Mouse (Mus musculus) gastrocnemius, postnatal 4 days (tissue): ENCODE data around the gene Itgav. TPM values are rescaled to one million over a fixed set of nuclear protein-coding genes. Genes with fewer than 3 reads are reported as not detected.
A peak's percentile ranks its signal among the peaks of the same experiment; 100 is the strongest.

Experiments
- DNase-seq, 2 experiments: peaks; one replicate each; pipeline ENCODE4 v3.0.0; 2021 to 2022; ENCODE audit warnings: low spot score in 2 of 2, mixed read lengths in 2 of 2
- total RNA-seq, 2 experiments: library from RNA; stranded (reverse); gene quantifications; 2 replicates each; pipeline ENCODE4 v1.2.3; 2021

The Itgav gene
- total RNA-seq, 2 experiments from 2014 or later: 69.8 to 73.2 TPM

- DNase-seq: peak; percentile 50 to 78
Measured at GRCm38 (mm10) chr2:83812483-83813272, 88.5 kb downstream of the Itgav start, which contains the start of gene Fam171b. TSS of gene Fam171b (plus strand) at chr2:83812636.

GRCm38 (mm10) chr2:83813273-83813892, 89.2 kb downstream of the Itgav start:
- DNase-seq: no peak

- DNase-seq: peak in 1 of 2 experiments; percentile 44
Measured at GRCm38 (mm10) chr2:83814009-83814408, 89.8 kb downstream of the Itgav start.

DNA sequence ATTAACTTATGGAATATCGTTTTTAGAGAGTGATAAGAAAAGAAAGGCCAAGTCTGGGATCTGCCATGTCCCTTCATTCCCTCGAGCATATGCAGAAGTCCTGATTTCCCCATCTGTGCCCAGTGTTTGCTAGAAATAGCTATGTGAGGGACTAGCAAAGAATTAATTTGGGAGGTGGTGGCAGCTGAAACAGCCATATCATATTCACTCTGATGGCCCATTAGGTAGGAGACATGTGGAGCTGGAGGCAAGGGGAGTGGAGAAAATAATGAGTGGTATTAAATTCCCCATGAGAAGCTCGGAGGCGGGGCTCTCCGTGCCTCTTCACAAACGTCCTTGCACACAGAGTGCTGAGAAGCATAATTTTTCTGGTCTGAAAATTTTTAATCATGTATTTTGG, 92.0 kb downstream of the Itgav start:
- DNase-seq: no peak

- DNase-seq: no peak
Measured at GRCm38 (mm10) chr2:83825161-83825560, 101.0 kb downstream of the Itgav start.

GRCm38 (mm10) chr2:83828895-83829539, 104.8 kb downstream of the Itgav start:
- DNase-seq: no peak

DNA sequence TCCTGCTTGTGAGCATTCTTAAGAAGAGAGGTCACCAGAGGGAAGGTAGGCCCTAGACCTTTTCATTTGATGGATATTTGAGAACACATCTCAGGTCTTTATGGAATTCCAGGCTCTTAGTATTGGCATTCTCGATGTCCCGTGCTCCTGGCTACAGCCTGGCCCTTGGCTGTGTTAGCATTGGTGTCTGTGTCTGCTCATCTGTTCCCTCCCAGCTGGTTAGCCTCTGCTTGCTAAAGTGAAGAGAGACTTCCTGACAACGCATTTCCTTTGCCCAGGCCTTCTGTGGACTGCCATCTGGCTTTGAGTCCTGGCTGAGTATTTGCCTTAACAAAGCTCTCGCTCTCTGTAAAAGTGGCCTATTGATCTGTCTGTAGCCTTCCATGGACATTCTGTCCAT, 108.7 kb downstream of the Itgav start:
- DNase-seq: no peak

DNA sequence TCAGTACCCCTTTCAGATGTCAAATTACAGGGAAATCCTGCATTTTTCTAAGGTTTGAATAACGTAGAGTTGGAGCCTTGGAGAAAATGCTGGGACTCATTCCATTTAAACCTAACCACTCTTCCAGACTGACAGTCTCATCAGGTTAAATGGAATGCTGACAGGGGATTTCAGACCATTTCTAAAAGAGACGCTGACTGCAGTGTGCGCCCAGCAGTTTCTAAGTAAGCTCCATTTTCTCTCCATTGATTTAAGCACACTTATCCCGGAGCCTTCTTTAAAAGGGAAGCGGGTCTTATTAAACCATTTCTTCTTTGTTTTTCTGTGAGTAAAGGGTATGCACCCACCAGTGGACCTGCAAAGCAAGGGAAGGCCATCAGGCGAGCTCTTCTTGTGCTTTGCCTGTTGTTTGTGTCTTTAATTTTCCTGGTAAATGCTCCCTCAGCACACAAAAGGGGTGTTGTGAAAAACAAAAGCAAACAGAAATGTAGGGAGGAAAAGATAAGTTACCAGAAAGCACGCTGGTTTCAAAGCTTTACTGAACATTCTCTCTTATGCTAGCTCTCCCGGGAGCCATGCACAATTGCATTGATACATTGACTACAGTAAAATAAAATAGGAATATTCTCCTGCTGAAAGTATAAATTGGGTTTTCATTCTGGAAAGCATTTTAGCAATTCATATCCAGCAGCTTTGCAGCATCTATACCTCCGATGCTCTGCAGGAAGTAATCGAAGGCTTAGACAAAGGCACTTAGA, 111.3 kb downstream of the Itgav start:
- no peak for DNase-seq

GRCm38 (mm10) chr2:83848495-83848894, 124.3 kb downstream of the Itgav start:
- no peak for DNase-seq

DNA sequence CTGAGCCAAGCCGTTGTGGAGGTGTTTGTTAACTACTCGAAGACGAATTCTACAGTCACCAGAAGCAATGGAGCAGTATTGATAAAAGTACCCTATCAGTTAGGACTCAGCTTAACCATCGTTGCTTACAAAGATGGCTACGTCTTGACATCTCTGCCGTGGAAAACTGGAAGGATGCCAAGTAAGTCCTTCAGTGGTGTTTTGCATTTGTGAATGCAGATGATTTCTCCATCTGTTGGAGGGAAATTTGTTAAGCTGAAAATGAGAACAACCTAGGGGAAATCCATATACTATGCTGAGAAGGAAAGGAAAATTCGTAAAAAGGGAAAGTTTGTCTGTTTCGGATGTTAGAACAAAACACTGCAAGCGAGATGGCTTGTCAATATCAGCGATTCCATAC, 129.2 kb downstream of the Itgav start:
- no peak for DNase-seq

- DNase-seq: no peak
Measured at GRCm38 (mm10) chr2:83856236-83856635, 132.0 kb downstream of the Itgav start.

Other genes with a start within 250 kb of the Itgav start
- 10 to 100 TPM; 66.9 to 70.8 TPM for gene Zc3h15, start 80.0 kb upstream of the Itgav start, total RNA-seq
- 1 to 10 TPM; 7.3 to 9.3 TPM for gene Fam171b, start 88.2 kb downstream of the Itgav start, total RNA-seq
- gene Zswim2, start 216.8 kb downstream of the Itgav start, total RNA-seq: not detected
- 1 to 10 TPM; 1.2 to 1.5 TPM for gene Gm13698, start 231.3 kb downstream of the Itgav start, total RNA-seq
- gene Gm13693, start 237.1 kb downstream of the Itgav start, total RNA-seq: 1 to 10 TPM; 1.2 to 1.5 TPM
- not detected for gene Gm13695, start 242.9 kb downstream of the Itgav start, total RNA-seq
- gene Gm13696, start 248.7 kb downstream of the Itgav start, total RNA-seq: 1 to 10 TPM; 1.2 to 1.5 TPM